Mouse (Mus musculus) midbrain, embryonic 15.5 days (tissue): Measurements from ENCODE around the gene Klc1. TPM values are rescaled to one million over a fixed set of nuclear protein-coding genes. Genes with fewer than 3 reads are reported as not detected.

Source experiments
- ATAC-seq: fragments of 200-750 bp; cut with Nextera tagmentation; replicated peaks from 2 replicates; pipeline ENCODE4 v1.8.0; 2017; ENCODE audit warnings: moderate TSS enrichment
- H3K27ac ChIP-seq: fragments of 300-500 bp; sonication (generic); 2 replicates; pipeline ENCODE4 v1.5.1; 2015; ENCODE audit warnings: mild to moderate bottlenecking, inconsistent platforms
- H3K27me3 ChIP-seq: fragments of 300-500 bp; sonication (generic); replicated peaks from 2 replicates; pipeline ENCODE4 v1.6.1; 2015; ENCODE audit warnings: inconsistent platforms
- H3K36me3 ChIP-seq: fragments of 300-500 bp; sonication (generic); replicated peaks from 2 replicates; pipeline ENCODE4 v1.6.1; 2015; ENCODE audit warnings: inconsistent platforms
- H3K4me1 ChIP-seq: fragments of 300-500 bp; sonication (generic); 2 replicates; pipeline ENCODE4 v1.6.1; 2015; ENCODE audit warnings: inconsistent platforms
- H3K4me2 ChIP-seq: fragments of 300-500 bp; sonication (generic); 2 replicates; pipeline ENCODE4 v1.6.1; 2015; ENCODE audit warnings: inconsistent platforms, mild to moderate bottlenecking, moderate library complexity
- H3K4me3 ChIP-seq: fragments of 300-500 bp; sonication (generic); 2 replicates; pipeline ENCODE4 v1.5.1; 2015; ENCODE audit warnings: mild to moderate bottlenecking, inconsistent platforms
- H3K9ac ChIP-seq: fragments of 300-500 bp; sonication (generic); 2 replicates; pipeline ENCODE4 v1.6.1; 2015; ENCODE audit warnings: mild to moderate bottlenecking, inconsistent platforms
- H3K9me3 ChIP-seq: fragments of 300-500 bp; sonication (generic); 2 replicates; pipeline ENCODE4 v1.6.1; 2016; ENCODE audit warnings: inconsistent platforms
- WGBS: fragments of 180-500 bp; shearing (Covaris S2); methylation state at CpG from one replicate; pipeline ENCODE4 v1.1.7; 2015; ENCODE audit warnings: mixed read lengths; 5-methylcytosine and 5-hydroxymethylcytosine counted together
- polyA plus RNA-seq: library from polyadenylated mRNA; unstranded; fragments of >200 nt; fragmentation: Nextera tagmentation; extraction: Ambion mirVana; gene quantifications from 2 replicates; pipeline ENCODE4 v1.2.1, GENCODE M21; 2015

Klc1 gene
- polyA plus RNA-seq, 1 experiment from 2014 or later: 666 TPM

GRCm38 (mm10) chr12:111853011-111853436, 94.4 kb downstream of the Klc1 start:
- no peaks in the 10 kb centered on the region for H3K9me3 ChIP-seq
- ATAC-seq: no peak
- 0 out of 2 replicates have a peak, but pooled peaks cover 3% of the 10 kb centered on the region for H3K36me3 ChIP-seq
- H3K27me3 ChIP-seq: no peaks in the 10 kb centered on the region
- H3K9ac ChIP-seq: no peak overlapping the region
- H3K4me1 ChIP-seq: 0 out of 2 replicates have a peak, but pooled peaks cover 3% of the 10 kb centered on the region
- H3K4me2 ChIP-seq: no peak overlapping the region
- H3K4me3 ChIP-seq: no peak overlapping the region
- WGBS: 72% methylated on average over 10 of the region's 10 CpGs
- H3K27ac ChIP-seq: no peak overlapping the region

DNA sequence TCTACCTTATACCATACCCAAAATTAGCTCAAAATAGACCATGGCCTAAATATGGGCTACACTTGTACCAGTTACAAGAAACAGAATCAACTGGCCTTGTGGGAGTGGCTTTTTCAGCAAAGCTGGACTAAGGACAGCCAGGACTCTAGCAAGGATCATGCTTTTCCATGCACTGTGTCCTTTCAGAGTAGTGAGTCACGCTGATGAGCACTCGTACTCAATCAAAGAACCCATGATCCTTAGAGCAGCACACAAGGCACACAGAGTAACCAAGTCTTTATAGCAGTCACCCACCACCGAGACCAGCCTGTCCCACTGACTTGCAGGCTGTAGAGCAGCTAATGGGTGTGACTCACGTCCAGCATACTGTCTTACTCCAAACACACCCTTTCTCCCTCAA, 94.9 kb downstream of the Klc1 start:
- H3K9ac ChIP-seq: no peak overlapping the region

GRCm38 (mm10) chr12:111855448-111855847, 96.8 kb downstream of the Klc1 start:
- H3K36me3 ChIP-seq: 0 out of 2 replicates have a peak, but pooled peaks cover 7% of the 10 kb centered on the region
- no peaks in the 10 kb centered on the region for H3K9me3 ChIP-seq
- no peak overlapping the region for H3K9ac ChIP-seq
- no peak overlapping the region for H3K4me2 ChIP-seq
- no peak for ATAC-seq
- H3K4me1 ChIP-seq: 0 out of 2 replicates have a peak, but pooled peaks cover 3% of the 10 kb centered on the region
- H3K27ac ChIP-seq: no peak overlapping the region
- H3K4me3 ChIP-seq: no peak overlapping the region
- 100% methylated on average over 2 of the region's 2 CpGs for WGBS
- H3K27me3 ChIP-seq: no peaks in the 10 kb centered on the region

More for the DNA sequence above, 94.9 kb downstream of the Klc1 start:
- no peak overlapping the region for H3K4me2 ChIP-seq
- no peaks in the 10 kb centered on the region for H3K27me3 ChIP-seq
- 0 out of 2 replicates have a peak, but pooled peaks cover 3% of the 10 kb centered on the region for H3K4me1 ChIP-seq
- H3K27ac ChIP-seq: no peak overlapping the region
- H3K36me3 ChIP-seq: 0 out of 2 replicates have a peak, but pooled peaks cover 7% of the 10 kb centered on the region
- no peak overlapping the region for H3K4me3 ChIP-seq
- WGBS: 75% methylated on average over 4 of the region's 4 CpGs
- no peaks in the 10 kb centered on the region for H3K9me3 ChIP-seq
- ATAC-seq: no peak

Other genes with a start within 250 kb of the Klc1 start
- 475 and 505 TPM in 2 replicates for gene Eif5, start 220.8 kb upstream of the Klc1 start, polyA plus RNA-seq
- 53.1 and 55.4 TPM in 2 replicates for gene Mark3, start 184.3 kb upstream of the Klc1 start, polyA plus RNA-seq
- gene Ckb, start 86.5 kb upstream of the Klc1 start, polyA plus RNA-seq: 1,376 and 1,480 TPM in 2 replicates
- 10.4 and 11.9 TPM in 2 replicates for gene Trmt61a, start 80.7 kb upstream of the Klc1 start, polyA plus RNA-seq
- gene Bag5, start 45.6 kb upstream of the Klc1 start, polyA plus RNA-seq: 71.7 and 73.1 TPM in 2 replicates
- gene Apopt1, start 45.6 kb upstream of the Klc1 start, polyA plus RNA-seq: 51.9 and 55.3 TPM in 2 replicates
- 2.9 and 3.1 TPM in 2 replicates for gene Xrcc3, start 55.0 kb downstream of the Klc1 start, polyA plus RNA-seq
- 32.3 and 39.5 TPM in 2 replicates for gene Zfyve21, start 55.3 kb downstream of the Klc1 start, polyA plus RNA-seq
- 40.4 and 41.8 TPM in 2 replicates for gene Ppp1r13b, start 149.3 kb downstream of the Klc1 start, polyA plus RNA-seq
- 664 and 669 TPM in 2 replicates for gene Atp5mpl, start 208.1 kb downstream of the Klc1 start, polyA plus RNA-seq
- 0.28 and 0.42 TPM in 2 replicates for gene Tdrd9, start 212.7 kb downstream of the Klc1 start, polyA plus RNA-seq
- not detected in 2 replicates for gene Rd3l, start 222.5 kb downstream of the Klc1 start, polyA plus RNA-seq